Mouse (Mus musculus) c-Kit-positive CD71-negative TER-119-negative erythroid progenitor cells, embryonic 14.5 days (primary cell): ENCODE results near the gene Zfp787.
"Not testable (repeated sequence)": the region's sequence is repeated elsewhere in the genome, so short reads cannot be mapped to it uniquely, and the experiment has no call there.

Experiments
- DNase-seq: peaks from one replicate; pipeline ENCODE4 v3.0.0-alpha.2; 2013; ENCODE audit warnings: low read depth

The Zfp787 gene

DNA sequence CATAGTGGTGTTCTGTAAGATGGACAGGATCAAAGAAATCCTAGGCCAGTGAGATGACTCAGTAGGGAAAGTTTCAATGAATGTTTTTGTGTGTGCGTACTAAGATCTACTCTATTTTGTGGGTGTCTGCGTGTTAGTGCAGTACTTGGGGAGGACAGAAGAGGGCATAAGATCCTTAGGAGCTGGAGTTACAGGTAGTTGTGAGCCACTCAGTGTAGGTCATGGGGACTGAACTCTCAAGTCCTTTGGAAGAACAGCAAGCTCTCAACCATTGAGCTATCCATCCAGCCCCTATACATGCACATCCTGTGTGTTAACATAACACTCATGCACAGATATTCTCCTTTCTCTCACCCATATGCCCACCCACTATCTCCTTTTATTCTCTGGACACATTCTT lies 35.7 kb downstream of the Zfp787 start:
- DNase-seq = not testable (repeated sequence)

DNA sequence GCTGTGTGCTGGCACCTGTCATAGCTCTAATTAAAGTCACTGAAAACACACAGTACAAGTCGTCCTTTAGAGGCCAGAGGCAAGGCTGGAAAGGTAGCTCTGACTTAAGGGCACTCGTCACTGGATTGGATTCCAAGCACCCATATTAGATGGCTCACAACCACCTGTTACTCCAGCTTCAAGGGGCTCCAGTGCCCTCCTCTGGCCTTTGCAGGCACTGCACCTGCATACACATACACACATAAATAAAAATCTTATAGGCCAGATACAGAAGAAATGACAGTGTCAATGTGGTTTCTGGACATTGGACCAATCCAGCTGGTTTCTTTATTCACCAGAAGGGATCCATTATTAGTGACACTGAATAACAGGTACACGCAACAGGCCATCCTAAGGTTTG lies 36.3 kb downstream of the Zfp787 start:
- no peak for DNase-seq
